Mouse (Mus musculus): ENCODE measurements at regions not wholly inside any gene's neighbourhood (a gene's known extent, or its start where the extent isn't known, plus 50 kb on each side); places are given as distances from the start of the nearest gene placed in this dataset.

- Histone ChIP-seq H3K4me3 (ENCODE audit: insufficient read depth, low read length) (no peak overlapping the region), H3K27ac (ENCODE audit: insufficient read depth, low read length) (no peak overlapping the region), H3K4me1 (ENCODE audit: control insufficient read depth, insufficient read depth, low read length) (no peaks in the 10 kb centered on the region)
- TF ChIP-seq POLR2A (IDR thresholded peaks at IDR 0.05; ENCODE audit: extremely low read depth, insufficient read depth, low read length) (no peak), CTCF (IDR thresholded peaks at IDR 0.05; ENCODE audit: extremely low read depth, insufficient read depth, low read length) (no peak)
Measured at GRCm38 (mm10) chr10:117991176-117991575, 145.3 kb upstream of the Rap1b start.

DNA sequence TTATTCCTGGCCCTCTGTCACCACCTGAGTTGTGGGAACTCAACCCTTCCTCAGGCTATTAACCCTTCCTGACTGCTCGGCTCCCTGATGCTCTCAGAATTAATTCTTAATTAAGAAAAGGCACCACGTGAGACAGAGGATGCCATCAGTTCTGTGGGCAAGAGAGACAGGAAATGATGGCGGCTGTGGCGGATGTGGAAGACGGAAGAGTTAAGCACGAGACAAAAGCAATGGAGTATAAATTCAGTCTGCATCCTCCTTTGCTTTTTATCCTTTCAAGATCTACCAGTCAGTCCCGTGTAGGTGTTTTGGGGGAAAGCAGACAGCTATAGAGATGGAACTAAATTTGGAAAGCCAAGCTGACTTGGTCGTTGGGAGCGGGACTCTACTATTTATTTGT is 146.5 kb upstream of the Rap1b start:
- TF ChIP-seq CTCF (IDR thresholded peaks at IDR 0.05; ENCODE audit: extremely low read depth, insufficient read depth, low read length) (no peak), POLR2A (IDR thresholded peaks at IDR 0.05; ENCODE audit: extremely low read depth, insufficient read depth, low read length) (no peak)

GRCm38 (mm10) chr10:117993809-117994208 is 147.8 kb upstream of the Mdm1 start:
- Histone ChIP-seq H3K4me1 (ENCODE audit: control insufficient read depth, insufficient read depth, low read length) (no peaks in the 10 kb centered on the region), H3K27ac (ENCODE audit: insufficient read depth, low read length) (no peak overlapping the region), H3K4me3 (ENCODE audit: insufficient read depth, low read length) (no peak overlapping the region)
- TF ChIP-seq POLR2A (IDR thresholded peaks at IDR 0.05; ENCODE audit: extremely low read depth, insufficient read depth, low read length) (no peak), CTCF (IDR thresholded peaks at IDR 0.05; ENCODE audit: extremely low read depth, insufficient read depth, low read length) (no peak)

More for the DNA sequence above, 146.5 kb upstream of the Rap1b start:
- Histone ChIP-seq H3K4me3 (ENCODE audit: insufficient read depth, low read length) (no peak overlapping the region), H3K4me1 (ENCODE audit: control insufficient read depth, insufficient read depth, low read length) (no peaks in the 10 kb centered on the region), H3K27ac (ENCODE audit: insufficient read depth, low read length) (no peak overlapping the region)

GRCm38 (mm10) chr10:117994768-117995167 is 146.8 kb upstream of the Mdm1 start:
- TF ChIP-seq CTCF (IDR thresholded peaks at IDR 0.05; ENCODE audit: extremely low read depth, insufficient read depth, low read length): no peak
- no peak for TF ChIP-seq POLR2A (IDR thresholded peaks at IDR 0.05; ENCODE audit: extremely low read depth, insufficient read depth, low read length)
- no peak overlapping the region for H3K4me3 ChIP-seq (ENCODE audit: insufficient read depth, low read length)
- no peaks in the 10 kb centered on the region for H3K4me1 ChIP-seq (ENCODE audit: control insufficient read depth, insufficient read depth, low read length)
- no peak overlapping the region for H3K27ac ChIP-seq (ENCODE audit: insufficient read depth, low read length)

- H3K4me1 ChIP-seq (ENCODE audit: control insufficient read depth, insufficient read depth, low read length): no peaks in the 10 kb centered on the region
- H3K27ac ChIP-seq (ENCODE audit: insufficient read depth, low read length): no peak overlapping the region
- TF ChIP-seq CTCF (IDR thresholded peaks at IDR 0.05; ENCODE audit: extremely low read depth, insufficient read depth, low read length): no peak
- TF ChIP-seq POLR2A (IDR thresholded peaks at IDR 0.05; ENCODE audit: extremely low read depth, insufficient read depth, low read length): no peak
- H3K4me3 ChIP-seq (ENCODE audit: insufficient read depth, low read length): no peak overlapping the region
Measured at GRCm38 (mm10) chr10:117997796-117998195, 143.8 kb upstream of the Mdm1 start.

GRCm38 (mm10) chr10:118000591-118000990 is 141.0 kb upstream of the Mdm1 start:
- Histone ChIP-seq H3K4me1 (ENCODE audit: control insufficient read depth, insufficient read depth, low read length) (no peaks in the 10 kb centered on the region; the same call in none of the 2 replicates), H3K4me3 (ENCODE audit: insufficient read depth, low read length) (no peak overlapping the region), H3K27ac (ENCODE audit: insufficient read depth, low read length) (no peak overlapping the region)
- TF ChIP-seq CTCF (IDR thresholded peaks at IDR 0.05; ENCODE audit: extremely low read depth, insufficient read depth, low read length): no peak
- no peak for TF ChIP-seq POLR2A (IDR thresholded peaks at IDR 0.05; ENCODE audit: extremely low read depth, insufficient read depth, low read length)

- Histone ChIP-seq H3K4me3 (ENCODE audit: insufficient read depth, low read length) (no peak overlapping the region), H3K4me1 (ENCODE audit: control insufficient read depth, insufficient read depth, low read length) (no peaks in the 10 kb centered on the region; the same call in none of the 2 replicates), H3K27ac (ENCODE audit: insufficient read depth, low read length) (no peak overlapping the region)
- TF ChIP-seq CTCF (IDR thresholded peaks at IDR 0.05; ENCODE audit: extremely low read depth, insufficient read depth, low read length): no peak
- TF ChIP-seq POLR2A (IDR thresholded peaks at IDR 0.05; ENCODE audit: extremely low read depth, insufficient read depth, low read length): no peak
Measured at GRCm38 (mm10) chr10:118001501-118001900, 140.1 kb upstream of the Mdm1 start.

DNA sequence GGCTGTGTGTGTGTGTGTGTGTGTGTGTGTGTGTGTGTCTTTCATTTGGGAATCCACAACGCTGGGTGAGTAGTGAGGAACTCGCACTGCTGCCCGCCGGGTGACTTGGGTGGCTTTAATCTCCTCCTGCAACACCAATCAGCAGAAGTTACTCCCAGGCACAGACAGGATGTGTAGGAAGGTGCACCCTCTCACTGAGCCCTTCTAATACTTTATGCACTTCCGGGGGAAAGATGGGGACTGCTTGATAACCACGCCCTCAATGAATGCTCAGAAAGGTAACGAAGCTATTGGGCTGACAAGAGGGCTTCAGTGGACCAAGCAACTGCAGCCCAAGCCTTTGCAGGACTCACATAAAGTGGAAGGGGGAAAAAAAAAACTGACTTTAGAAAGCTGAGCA is 139.6 kb upstream of the Mdm1 start:
- H3K4me1 ChIP-seq (ENCODE audit: control insufficient read depth, insufficient read depth, low read length): no peaks in the 10 kb centered on the region; the same call in none of the 2 replicates
- no peak overlapping the region for H3K27ac ChIP-seq (ENCODE audit: insufficient read depth, low read length)
- H3K4me3 ChIP-seq (ENCODE audit: insufficient read depth, low read length): no peak overlapping the region
- TF ChIP-seq POLR2A (IDR thresholded peaks at IDR 0.05; ENCODE audit: extremely low read depth, insufficient read depth, low read length) (no peak), CTCF (IDR thresholded peaks at IDR 0.05; ENCODE audit: extremely low read depth, insufficient read depth, low read length) (no peak)

GRCm38 (mm10) chr10:118002559-118002958 is 139.1 kb upstream of the Mdm1 start:
- TF ChIP-seq POLR2A (IDR thresholded peaks at IDR 0.05; ENCODE audit: extremely low read depth, insufficient read depth, low read length): no peak
- no peak overlapping the region for H3K27ac ChIP-seq (ENCODE audit: insufficient read depth, low read length)
- H3K4me1 ChIP-seq (ENCODE audit: control insufficient read depth, insufficient read depth, low read length): no peaks in the 10 kb centered on the region; the same call in none of the 2 replicates
- H3K4me3 ChIP-seq (ENCODE audit: insufficient read depth, low read length): no peak overlapping the region

- H3K4me1 ChIP-seq (ENCODE audit: control insufficient read depth, insufficient read depth, low read length): no peaks in the 10 kb centered on the region; the same call in none of the 2 replicates
- no peak overlapping the region for H3K27ac ChIP-seq (ENCODE audit: insufficient read depth, low read length)
- H3K4me3 ChIP-seq (ENCODE audit: insufficient read depth, low read length): no peak overlapping the region
- TF ChIP-seq CTCF (IDR thresholded peaks at IDR 0.05; ENCODE audit: extremely low read depth, insufficient read depth, low read length): no peak
- TF ChIP-seq POLR2A (IDR thresholded peaks at IDR 0.05; ENCODE audit: extremely low read depth, insufficient read depth, low read length): no peak
Measured at GRCm38 (mm10) chr10:118003179-118003578, 138.4 kb upstream of the Mdm1 start.
